Mouse (Mus musculus) E14TG2a.4 (cell line): ENCODE data around the gene Gnao1.

Experiments used
- CTCF ChIP-seq: conservative IDR thresholded peaks from 2 replicates; pipeline ENCODE4 v1.5.1; 2014; ENCODE audit warnings: low read length
- NANOG ChIP-seq: IDR thresholded peaks from 2 replicates; pipeline ENCODE4 v1.6.1; 2014; ENCODE audit warnings: borderline replicate concordance, low read length, mixed read lengths
- POU5F1 ChIP-seq: IDR thresholded peaks from 2 replicates; pipeline ENCODE4 v1.6.1; 2014; ENCODE audit warnings: low read length, borderline replicate concordance

DNA sequence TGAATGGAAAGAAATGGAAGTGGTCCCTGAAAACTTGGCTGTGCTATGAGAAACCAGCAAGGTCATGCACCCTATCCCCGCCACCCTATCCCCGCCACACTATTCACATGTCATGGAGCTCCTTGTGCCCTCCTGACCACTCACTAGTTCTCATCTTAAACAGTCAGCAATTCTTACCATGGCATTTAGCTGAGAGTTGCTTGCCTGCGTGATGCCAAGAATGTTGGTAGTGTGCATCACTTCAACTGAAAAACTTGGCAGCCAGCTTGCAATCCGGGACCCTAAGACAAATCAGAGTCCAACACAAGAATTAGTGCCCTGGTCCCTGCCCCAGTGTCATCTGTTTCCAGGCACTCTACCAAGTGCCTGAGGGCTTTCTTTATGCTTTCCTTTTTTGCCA, 170.4 kb downstream of the Gnao1 start:
- TF ChIP-seq CTCF (no peak), NANOG (no peak), POU5F1 (no peak)
